Mouse (Mus musculus): ENCODE measurements around the gene Casp12.
"Not testable (repeated sequence)": the region's sequence is repeated elsewhere in the genome, so short reads cannot be mapped to it uniquely, and the experiment has no call there.

Gene Casp12

DNA sequence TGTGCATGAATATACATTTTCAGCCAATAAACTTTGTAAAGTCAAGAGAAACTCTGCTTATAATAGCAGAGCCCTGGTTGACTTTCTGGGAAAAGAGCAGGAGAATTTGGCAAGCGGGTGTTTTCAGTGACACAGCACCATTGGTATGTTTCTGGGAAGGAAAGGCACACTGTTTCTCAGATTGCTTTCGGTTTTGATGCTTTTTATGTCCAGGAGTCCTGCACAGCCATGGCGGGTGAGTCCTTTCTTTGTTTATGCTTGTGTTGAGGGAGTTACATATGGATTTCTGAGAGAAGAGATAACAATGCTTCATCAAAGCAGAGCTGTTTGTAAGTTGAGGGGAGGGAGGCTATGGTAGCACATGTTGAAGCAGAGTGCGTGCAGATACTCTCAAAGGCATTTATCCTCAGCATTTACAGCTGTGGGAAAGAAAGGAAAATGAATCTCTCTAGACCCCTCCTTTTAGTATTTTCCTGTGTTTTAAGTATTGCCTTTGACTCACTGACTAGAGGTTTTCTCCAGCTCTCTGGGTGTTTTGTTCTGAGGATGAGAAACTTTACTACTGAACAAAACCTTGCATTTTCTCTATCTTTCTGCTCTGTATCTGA is at the start of gene Casp12:
Gene Casp12, plus strand, starts transcription at position 140 of the 608 bp plus-strand sequence.
- DNase-seq (ENCODE audit: low read depth, low spot score): no peak

DNA sequence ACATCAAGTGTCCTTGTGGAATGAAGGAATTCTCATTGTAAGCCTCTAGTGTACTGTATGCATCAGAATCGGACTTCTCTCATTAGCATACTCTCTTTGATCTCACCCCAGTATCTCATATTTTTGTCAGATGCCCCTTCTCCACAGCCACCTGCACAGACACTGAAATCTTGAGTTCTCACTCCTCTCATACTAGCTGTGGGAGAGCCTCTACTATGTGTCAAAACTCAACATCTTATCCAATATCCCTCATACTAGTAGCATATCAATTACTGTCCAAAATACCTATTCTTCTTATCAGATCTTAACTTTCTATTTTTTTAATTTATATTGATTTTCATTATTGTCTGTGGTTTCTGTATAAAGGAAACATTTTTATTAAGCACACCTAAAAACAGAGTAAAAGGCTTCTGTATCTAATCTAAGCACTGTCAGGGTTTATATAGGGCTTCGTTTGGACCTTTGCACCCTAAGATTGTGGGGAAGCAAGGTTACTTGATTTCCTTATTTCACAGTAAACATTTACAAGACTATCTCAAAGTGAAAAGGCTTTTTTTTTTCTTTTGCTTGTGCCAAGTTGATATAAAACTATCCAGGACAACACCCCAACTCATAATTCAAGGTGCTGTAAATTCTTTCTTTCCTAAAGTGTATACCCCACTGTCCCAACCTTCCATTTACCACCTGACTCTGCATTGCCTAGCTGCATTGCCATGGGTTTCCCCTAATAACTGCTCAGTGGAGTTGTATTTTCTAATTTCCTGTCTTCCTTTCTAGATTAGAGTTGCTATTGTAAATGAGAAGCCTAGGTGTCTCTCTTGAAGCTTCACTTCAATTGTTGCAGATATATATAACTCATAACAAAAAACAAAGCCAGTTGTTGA is 48.6 kb upstream of the Casp12 start:
- peak; percentile 22 for DNase-seq (ENCODE audit: low read depth, low spot score)

DNA sequence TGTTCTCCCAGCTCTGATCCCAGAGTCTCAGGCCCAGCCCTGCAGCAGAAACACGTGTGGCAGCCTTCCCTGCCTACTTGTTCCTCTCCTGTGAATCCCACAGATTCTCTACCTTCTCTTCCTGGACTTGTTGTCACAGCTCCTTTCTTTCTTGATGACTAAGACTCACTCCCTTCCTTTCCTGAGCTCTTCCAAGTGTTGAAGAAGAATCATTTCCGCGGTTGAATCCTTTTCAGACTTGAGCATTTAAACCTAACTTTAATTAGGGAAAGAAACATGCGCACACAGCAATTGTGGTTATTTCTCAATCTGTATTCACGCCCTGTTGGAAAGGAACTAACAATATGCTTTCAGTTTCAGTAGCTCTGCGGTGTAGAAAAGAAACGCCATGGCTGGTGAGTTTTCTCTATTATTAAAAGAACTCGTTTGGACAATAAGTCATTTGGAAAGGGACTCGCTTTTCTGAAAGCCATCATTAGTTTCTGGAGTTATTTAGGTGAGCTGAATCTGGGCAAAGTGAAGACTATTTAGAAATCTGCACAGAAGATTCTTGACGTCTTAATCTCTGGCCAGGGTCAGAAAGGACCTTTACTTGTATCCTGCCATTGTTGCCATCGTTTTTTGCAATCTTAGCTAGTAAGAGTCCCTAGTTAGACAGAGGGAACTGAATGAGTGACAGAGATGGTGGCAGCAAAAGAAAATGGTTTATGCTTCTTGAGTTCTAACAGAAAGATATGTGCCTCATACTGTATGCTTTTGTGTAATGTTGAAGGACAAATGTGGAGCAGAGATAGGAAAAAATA is 46.7 kb upstream of the Casp12 start, which contains the start of gene Casp1:
Gene Casp1, plus strand, starts transcription at position 189 of the 803 bp plus-strand sequence.
- peak; percentile 83 for DNase-seq (ENCODE audit: low read depth, low spot score)

DNA sequence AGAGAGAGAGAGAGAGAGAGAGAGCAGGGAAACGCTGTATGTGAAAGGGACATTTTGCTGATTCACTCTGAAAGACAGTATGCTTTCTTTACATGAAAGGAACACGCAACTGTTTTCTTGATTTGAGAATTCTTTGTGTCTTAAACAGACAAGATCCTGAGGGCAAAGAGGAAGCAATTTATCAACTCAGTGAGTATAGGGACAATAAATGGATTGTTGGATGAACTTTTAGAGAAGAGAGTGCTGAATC is 46.2 kb upstream of the Casp12 start:
- no peak for DNase-seq (ENCODE audit: low read depth, low spot score)

DNA sequence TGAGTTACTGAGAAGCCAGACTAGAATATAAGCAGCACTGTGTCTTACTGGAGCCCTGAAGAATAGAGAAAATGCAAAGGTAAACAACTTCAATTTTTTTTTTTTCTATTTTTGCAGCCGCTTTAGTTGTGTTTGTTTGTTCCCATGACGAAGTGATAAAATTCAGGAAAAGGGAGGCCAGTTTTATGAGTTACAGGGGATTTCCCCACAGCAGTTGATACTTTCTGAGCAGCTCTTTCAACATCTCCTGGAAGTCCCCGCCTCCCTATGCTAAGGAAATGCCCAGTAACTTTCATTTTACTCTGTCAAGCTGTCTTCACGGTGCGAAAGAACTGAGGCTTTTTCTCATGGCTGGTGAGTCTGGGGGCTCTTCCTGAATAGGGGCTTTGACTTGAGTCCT is 36.7 kb upstream of the Casp12 start, which contains the start of gene Casp4:
Gene Casp4, plus strand, starts transcription at position 268 of the 400 bp plus-strand sequence.
- peak; percentile 43 for DNase-seq (ENCODE audit: low read depth, low spot score)

DNA sequence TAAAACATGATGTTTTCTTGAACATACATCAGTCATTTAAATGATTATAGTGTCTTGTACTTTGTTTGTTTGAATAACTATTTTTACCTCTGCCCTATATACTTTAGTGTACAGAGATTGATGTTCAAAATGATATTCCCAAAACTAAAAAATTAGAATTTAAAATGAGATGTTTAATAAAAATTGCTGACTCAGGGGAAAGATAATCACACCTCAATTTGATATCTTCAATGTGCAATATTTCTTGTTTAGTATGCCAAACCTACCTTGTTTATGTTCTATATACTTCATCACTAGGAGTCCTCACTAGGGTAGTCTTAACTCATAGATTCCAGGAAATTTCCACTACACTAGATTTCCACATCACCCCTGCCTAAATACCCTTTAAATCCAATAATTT is 35.1 kb upstream of the Casp12 start:
- no peak for DNase-seq (ENCODE audit: low read depth, low spot score)

DNA sequence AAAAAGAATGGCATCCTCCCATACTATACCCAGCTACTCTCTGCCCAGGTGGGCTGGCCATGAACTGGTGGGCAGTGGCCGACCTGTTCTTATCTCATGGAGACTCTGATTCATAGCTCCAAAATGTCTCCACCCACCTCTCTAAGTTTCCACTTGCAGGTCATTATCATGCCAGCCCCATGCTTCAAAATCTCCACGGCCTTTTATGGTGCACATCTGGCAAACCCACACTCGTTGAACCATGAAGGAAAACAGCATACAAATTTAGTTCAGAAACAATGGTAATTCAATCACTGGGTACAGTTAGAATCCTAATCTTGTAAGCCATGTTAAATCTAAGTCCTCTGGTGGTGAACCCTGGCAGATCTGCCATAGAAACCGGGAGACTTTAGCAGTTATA is 33.8 kb upstream of the Casp12 start:
- peak; percentile 63 for DNase-seq (ENCODE audit: low read depth, low spot score)

DNA sequence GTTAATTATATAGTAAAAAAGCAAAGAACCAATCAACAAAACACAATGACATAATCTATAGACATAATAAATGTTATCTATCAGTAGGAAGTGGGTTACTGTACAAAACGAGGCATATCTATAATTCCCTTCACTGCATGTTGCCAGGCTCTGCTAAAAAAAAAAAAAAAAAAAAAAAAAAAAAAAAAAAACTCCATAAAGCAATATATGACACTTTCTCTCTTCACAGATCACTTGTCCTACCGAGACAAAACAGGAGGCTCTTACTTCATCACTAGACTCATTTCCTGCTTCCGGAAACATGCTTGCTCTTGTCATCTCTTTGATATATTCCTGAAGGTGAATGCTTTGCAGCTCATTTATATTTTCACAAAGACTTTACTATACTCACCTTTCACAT is 17.0 kb upstream of the Casp12 start:
- no peak for DNase-seq (ENCODE audit: low read depth, low spot score)

DNA sequence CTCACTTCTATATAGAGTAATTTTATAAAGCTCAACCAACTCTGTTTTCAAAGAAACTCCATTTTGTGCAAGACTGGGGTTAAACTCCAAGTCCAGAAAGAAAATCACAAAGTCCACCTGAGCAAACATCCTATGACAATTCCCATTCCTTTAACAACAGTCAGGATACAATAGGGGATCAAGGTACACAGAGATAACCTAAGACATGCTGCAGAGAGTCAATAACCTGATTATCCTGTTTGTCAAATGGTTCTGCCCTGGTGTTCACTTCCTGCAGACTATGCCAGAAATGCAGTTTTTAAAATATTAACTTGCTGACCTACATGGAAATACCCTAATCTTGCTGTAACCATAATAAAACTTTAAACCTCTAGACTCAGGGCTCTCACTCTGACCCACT is 12.8 kb upstream of the Casp12 start:
- DNase-seq (ENCODE audit: low read depth, low spot score): no peak

DNA sequence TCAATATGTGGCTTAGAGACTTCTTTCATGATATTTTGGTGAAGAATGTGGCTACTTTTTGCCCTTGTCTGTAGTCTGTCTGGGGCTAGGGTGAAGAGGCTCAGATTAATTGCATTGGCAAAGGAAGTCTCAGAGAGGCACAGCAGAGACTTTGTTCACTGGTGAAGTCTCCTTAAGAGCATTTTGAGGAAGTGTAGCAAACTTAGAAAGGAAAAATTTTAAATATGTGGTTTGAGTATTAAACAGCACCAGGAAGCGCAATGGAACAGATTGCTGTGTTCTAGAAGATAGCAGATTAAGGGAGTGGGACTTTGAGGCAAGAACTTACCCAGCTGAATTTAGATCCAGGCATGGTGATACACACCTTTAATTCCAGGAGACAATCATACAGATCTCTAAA is 11.8 kb upstream of the Casp12 start:
- DNase-seq (ENCODE audit: low read depth, low spot score): no peak

DNA sequence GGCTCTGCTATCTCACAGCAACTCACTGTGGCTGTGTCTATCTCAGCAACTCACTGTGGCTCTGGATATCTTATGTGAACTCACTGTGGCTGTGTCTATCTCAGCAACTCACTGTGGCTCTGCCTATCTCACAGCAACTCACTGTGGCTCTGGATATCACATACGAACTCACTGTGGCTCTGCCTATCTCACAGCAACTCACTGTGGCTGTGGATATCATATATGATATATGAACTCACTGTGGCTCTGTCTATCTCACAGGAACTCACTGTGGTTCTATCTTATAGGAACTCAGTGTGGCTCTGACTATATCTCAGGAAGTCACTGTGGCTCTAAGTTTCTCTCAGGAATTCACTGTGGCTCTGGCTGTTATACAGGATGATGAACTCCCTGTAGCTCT is 2.1 kb upstream of the Casp12 start:
- no peak for DNase-seq (ENCODE audit: low read depth, low spot score)

DNA sequence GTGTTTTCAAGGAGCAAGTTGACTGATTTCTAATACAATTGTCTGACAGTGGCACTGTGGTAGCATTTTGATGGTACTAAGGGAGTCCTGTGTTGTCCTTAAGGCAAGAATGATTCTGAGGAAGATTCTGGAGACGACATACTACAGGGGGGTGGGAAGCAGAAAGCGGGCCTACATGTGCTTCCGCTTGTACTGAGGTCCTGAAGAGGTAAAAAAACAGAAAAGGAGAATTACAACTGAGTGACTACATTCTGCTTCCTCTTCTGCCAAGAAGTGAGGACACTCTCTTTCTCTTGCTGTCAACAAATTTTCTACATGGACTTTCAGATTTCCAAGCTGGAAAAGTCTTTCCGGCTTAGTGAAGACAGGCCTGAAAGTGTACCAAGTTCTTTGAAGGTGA is 1.1 kb upstream of the Casp12 start:
- DNase-seq (ENCODE audit: low read depth, low spot score): no peak

DNA sequence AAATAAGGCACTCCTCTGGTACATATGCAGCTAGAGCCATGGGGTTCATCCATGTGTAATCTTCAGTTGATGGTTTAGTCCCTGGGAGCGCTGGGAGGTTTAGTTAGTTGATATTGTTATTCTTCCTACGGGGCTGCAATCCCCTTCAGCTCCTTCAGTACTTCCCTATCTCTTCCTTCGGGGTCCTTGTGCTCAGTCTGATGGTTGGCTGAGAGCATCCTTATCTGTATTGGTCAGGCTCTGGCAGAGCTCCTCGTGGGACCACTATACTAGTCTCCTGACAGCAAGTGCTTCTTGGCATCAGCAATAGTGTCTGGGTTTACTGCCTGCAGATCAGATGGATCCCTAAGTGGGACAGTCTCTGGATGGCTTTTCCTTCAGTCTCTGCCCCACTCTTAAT is 2.2 kb downstream of the Casp12 start:
- no peak for DNase-seq (ENCODE audit: low read depth, low spot score)

DNA sequence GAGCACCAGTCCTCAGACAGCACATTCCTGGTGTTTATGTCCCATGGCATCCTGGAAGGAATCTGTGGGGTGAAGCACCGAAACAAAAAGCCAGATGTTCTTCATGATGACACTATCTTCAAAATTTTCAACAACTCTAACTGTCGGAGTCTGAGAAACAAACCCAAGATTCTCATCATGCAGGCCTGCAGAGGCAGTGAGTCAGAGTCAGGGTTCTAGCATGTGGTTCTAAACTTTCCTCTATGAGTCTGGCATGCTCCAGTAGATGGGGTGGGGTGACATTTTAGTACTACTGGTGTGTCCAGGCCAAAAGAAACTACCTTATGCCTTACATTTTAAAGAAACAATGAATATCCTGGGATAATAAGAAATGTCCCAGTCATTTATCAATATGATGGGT is 8.4 kb downstream of the Casp12 start:
- DNase-seq (ENCODE audit: low read depth, low spot score): no peak

DNA sequence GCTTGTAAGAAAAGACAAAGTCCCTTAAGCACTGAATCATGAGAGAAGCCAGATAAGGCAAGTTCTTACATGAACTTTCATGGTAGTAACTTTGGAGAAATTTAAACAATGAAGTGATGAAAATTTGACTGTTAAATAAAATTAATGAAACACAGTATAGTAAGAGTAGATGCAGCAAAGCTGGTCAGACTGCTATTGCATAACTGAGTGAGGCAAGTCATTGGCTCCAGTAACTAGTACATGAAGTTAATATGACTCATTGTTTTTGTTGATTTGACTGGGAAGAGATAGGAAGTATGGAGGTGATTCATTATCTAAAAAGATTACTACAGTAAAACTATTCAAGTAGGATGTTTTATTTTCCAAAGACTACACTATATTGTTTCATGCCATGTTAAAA is 11.6 kb downstream of the Casp12 start:
- DNase-seq (ENCODE audit: low read depth, low spot score): no peak

DNA sequence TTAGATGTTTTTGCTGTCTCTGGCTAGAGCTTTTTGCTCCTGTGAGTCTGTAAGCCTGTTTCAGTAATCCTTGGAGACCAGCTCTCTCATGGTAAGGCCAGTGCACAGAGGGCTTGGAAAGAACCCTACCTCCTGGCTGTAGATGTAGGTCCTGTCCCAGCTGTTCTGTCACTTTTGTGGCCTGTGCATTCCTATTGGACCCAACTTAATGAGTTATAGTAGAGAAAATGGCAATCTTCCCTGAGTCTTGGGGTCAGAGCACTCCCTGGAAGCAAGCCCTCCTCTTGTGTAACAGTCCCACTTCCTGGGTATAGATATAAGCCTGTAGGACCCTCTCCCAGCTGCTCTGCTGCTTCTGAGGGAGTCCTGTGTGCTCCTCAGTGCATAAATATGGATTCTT is 48.3 kb downstream of the Casp12 start:
- no peak for DNase-seq (ENCODE audit: low read depth, low spot score)

DNA sequence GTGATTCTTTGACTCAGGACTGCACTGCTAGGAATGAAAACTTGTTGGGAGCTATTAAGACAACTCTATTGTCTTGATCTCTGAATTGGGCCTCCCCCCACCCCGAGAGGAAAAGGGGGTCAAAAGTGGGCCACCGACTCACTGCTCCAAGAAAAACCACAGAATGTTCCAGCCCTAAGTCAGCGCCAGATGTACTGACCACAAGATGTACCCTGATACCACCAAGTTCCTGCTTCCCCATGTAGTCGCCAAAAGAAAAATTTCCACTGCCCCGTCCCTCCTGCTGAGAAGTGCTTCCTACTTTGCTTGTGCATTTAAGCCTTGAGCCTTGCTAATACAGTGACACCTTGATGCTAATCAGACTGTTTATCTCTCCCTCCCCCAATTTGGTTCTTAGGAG is 50.6 kb downstream of the Casp12 start:
- not testable (repeated sequence) for DNase-seq (ENCODE audit: low read depth, low spot score)

DNA sequence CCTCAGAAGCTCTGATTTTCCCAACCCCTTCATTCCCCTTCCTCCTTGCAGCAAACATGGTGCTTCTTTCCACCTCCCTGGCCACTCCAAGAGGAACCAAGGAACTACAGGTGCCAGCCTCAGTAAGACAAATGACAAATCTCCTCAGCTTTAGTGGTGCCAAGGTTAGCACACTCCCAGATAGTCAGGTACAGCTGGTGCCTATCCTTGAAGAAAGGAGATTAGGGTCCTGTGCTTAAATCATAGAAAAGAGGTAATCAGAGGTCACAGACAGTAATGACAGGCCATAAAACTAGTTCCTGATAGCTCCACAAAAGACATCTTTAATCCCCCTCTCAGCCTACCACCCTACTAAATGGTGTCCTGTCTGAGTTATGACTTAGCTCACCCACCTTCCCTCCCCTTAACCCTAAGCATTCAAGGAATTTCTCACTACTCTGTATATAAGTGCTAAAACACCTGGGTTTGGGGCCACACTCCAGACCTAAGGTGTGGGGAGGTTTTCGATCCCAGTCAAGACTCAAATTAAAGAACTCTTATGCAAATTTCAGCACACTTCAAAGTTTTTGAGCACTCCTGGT is 65.8 kb downstream of the Casp12 start:
- no peak for DNase-seq (ENCODE audit: low read depth, low spot score)

DNA sequence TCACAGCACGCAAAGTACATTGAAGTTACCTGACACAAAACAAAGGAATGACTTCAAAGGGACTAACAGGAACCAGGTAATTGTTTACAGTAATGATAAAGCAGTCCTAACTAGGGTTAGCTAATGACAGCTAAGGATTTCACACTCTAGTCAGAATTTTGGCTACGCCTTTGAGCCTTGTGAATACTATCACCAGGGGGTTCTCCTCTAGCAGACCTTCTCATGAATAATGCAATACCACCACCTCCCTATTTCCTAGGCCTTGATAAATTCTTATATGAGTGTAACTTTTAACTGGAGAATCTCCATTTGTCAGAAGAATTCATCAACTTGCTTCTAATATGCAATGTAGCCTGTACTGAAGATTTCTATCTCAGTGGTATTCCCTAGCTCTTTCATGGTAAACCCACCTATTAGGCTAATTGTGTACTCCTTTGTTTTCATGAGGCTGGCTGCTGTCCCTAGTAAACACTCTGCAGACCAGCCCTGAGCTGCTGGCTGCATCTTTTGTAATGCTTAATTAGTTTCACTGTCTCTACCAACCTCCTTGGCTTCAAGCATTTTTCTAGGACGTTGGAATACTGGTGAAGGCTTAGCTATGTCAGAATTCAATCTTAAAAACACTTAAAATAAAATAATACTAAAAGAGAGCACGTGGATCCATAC is 67.3 kb downstream of the Casp12 start:
- DNase-seq (ENCODE audit: low read depth, low spot score): no peak

DNA sequence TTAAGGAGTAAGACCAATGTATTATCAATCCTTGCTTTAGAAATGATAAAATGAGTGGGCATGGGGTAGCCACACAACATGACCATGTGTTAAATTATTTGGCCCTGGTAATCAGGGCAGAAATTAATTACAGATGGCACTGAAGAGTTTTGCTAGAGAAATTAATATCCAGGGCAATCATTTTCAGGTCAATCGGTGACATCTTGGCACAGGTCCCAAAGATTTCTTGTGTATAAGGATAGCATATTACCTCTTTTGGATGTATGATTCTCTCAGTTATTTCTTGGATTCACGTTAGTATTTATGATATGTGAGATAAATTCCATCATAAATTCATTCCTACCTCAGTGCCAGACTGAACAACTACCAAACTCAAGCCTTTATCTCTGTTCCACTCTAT is 72.6 kb downstream of the Casp12 start:
- DNase-seq (ENCODE audit: low read depth, low spot score): no peak

Measured in A20 (cell line).